Mouse (Mus musculus) megakaryocyte-erythroid progenitor cell, adult 5-6 weeks (primary cell): ENCODE data around the gene Duox1. TPM values are rescaled to one million over a fixed set of nuclear protein-coding genes. Genes with fewer than 3 reads are reported as not detected.

Experiments used
- ATAC-seq: replicated peaks from 2 replicates; pipeline ENCODE4 v1.8.0; 2016; ENCODE audit warnings: mild to moderate bottlenecking, inconsistent platforms; ENCODE audit not compliant: severe bottlenecking, poor library complexity, low FRiP score, low TSS enrichment
- total RNA-seq, 2 experiments: library from RNA; stranded (forward) in 1 of 2; stranded (reverse) in 1 of 2; fragments of 200-1000, 215-1000 nt in 1 of 2; fragments of >200 nt in 1 of 2; fragmentation: Nextera tagmentation in 1 of 2; gene quantifications; 2 replicates each; pipeline ENCODE4 v1.2.3; 2014 to 2017

The Duox1 gene
- not detected in 2 replicates for total RNA-seq (2014; fragmentation: Nextera tagmentation)
- not detected in 2 replicates for total RNA-seq (2017)

DNA sequence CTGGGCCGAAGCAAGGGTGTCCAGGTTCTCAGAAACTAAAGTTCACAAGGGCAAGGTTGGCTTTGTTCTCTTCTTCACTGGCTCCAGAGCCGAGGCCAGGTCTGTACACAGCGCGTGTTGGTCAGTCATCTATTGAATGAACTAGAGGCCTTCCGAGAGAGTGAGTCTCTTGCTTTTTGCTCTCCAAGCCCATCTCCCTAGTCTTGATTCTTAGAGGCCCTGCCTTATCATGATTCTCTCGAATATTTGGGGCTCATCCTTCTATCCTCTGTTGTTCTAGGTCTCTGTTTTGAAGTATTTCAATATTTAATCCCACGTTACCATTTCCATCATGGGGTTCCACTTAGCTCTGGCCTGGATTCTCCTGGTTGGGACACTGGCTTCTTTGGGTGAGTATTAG lies at the start of gene Duox1:
TSS of gene Duox1 (plus strand) at position 301 of the 400 bp plus-strand sequence.
- no peak for ATAC-seq

DNA sequence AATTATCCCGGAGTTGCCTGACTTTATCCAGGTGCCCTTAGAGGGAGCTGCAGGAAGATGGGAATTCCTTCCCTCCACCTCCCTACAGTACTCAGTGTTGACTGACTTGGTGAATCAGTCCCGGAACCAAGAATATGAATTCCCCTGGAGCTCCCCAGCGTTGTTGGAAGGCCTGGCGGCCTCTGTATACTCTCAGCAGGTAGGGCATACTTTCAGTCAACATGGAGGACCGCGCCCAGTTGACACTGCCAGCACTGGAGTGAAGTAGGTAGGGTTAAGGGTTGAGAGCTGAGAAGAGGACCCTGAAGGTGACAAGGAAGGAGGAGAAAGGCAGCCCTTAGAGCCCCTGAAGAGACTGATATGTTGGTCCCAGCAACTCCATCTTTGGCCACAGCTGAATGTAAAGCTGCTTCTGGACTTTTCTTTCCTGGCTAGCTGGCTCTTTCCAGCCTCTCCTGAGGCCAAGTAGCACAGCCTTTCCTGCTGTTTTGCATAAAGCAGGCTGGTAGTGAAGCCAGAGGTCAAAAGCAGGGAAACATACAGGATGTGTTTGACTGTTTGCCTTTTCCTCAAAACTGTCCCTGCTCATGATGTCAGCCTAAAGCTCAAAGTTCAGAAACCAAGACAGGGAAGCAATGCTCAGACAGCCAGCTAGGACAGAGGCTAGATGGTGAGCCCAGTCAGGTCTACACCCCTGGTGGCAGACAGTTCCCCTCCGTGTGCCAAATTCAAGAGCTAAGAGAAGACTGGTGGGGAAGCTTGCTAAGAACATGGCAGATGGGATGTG lies 48.9 kb upstream of the Duox1 start:
- ATAC-seq = no peak

DNA sequence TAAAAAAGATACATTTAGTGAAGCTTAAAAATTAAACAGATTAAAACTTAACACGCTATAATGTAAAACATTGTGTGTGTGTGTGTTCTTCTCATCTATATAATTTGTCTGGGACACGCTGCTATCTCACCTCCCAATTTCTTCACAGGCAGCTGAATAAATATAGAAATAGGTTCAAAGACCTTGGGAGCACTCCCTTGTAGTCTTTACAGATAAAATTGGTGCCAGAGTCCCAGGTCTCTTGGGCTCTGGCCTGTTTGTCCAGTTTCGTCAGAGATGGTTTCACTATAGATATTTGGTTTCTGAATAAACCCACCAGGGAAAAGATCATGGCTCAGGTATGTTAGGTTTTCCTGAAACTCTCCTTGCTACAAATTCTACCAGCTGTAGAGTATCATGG lies 36.7 kb upstream of the Duox1 start:
- ATAC-seq = no peak

DNA sequence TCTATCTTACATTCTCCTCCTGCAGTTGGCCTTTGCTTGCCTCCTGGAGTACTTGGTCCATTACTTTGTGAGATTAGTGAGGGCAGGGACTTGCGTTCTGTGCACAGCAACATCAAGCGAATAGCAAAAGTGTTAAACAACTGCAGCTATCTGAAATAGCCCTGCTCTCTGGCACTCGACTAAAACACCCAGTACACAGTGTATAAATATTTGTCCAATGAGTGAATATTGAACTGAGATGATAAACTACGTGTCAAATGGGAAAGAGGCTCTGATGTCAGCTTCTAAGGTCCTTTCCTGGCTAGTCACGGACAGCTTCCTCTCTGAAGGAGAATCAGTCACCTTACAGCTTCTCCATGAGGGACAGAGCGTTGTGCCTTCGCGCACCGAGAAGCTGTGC lies 31.4 kb upstream of the Duox1 start:
- ATAC-seq = no peak

DNA sequence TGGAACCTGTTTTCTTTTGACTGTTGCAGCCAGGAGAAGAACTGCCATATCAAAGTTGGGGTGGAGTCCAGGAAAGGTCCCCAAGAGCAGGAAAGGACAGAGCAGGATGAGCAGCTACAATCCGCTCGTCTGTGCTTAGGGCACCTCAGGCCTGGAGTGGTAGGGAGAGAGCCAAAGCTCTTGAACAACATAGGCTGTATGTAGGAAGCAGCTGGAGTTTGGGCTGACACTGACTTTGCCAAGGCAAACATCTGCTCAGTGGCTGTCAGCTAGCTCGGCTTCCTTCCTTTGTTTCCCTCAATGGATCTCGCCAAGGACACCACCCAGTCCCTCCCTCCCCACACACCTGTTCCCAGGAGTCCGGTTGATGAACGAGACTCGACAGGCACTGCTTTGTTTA lies 29.3 kb upstream of the Duox1 start:
- no peak for ATAC-seq

DNA sequence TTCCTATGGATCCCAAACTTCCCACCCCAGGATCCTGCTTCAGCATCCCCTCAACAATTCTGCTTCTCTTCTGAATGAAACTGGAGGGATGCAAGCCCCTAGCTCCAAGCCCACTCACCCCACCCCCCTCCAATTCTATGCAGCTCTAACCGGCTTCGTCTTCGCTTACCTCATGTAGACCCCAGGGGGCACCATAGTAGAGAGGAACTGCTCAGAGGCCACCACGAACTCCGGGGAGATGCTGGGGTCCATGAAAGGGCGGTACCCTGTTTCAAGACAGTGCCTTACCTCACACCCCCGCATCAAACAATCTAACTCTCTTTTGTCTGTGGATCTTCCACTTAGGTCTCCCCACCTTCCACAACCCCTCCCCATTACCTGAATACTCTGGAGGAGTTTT lies 20.6 kb upstream of the Duox1 start:
- no peak for ATAC-seq

DNA sequence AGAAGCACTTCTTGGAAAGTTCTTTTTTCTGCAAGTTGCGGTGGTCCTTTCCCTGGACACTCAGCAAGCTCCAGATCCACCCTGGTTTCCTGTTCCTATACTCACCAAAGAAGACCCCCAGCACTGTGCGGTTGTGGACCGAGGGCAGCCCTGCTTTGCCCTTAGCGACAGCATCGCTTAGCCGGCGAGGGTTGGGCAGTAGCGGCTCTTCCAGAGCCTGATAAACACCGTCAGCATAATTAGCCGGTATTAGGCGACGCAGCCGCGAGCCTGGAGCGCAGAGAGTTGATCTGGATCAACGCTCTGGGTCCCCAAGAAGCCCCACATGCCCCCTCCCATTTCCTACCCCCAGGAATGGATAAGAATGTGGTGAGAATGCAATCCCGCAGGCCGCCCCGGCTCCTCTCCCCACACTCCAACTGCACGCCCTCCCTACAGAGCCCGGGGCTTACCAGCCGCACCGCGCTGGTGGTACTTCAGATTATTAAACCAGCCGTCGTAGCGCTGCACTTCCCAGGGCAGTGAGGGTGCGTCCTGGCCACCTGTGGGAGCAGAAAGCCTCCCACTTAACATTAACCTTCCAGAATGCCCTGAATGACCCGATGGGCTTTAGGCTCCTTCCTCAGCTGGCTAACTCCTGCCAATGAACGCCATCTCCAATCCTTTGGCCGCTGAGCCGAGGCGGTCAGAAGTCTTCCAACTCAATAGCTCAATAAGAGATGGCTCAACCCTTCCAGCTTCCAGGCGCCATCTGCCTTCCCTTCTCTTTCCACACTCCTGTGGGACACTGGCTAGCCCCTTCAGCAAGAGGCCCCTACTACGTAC lies 18.0 kb upstream of the Duox1 start:
- ATAC-seq = no peak

DNA sequence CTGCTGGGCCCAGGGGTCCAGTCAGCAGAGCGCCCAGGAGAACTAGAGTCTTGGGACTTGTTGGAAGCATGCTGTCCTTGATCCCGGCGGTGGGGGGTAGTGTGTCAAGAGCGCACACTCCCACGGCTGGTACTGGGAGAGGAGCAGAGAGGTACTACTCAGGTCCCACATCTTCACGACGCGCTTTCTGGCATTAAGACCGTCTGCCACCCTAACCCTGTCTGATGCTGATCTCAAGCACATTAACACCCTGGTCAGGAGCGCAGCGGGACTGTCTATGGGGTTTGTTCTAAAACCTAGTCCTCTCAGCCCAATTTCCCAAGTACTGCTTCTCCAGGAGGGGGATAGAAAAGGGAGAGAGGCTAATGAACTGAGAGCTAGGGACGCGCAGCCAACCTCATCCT lies 17.4 kb upstream of the Duox1 start, which contains the start of gene Duox2:
TSS of gene Duox2 (minus strand) at position 354 of the 404 bp plus-strand sequence.
- ATAC-seq = no peak

DNA sequence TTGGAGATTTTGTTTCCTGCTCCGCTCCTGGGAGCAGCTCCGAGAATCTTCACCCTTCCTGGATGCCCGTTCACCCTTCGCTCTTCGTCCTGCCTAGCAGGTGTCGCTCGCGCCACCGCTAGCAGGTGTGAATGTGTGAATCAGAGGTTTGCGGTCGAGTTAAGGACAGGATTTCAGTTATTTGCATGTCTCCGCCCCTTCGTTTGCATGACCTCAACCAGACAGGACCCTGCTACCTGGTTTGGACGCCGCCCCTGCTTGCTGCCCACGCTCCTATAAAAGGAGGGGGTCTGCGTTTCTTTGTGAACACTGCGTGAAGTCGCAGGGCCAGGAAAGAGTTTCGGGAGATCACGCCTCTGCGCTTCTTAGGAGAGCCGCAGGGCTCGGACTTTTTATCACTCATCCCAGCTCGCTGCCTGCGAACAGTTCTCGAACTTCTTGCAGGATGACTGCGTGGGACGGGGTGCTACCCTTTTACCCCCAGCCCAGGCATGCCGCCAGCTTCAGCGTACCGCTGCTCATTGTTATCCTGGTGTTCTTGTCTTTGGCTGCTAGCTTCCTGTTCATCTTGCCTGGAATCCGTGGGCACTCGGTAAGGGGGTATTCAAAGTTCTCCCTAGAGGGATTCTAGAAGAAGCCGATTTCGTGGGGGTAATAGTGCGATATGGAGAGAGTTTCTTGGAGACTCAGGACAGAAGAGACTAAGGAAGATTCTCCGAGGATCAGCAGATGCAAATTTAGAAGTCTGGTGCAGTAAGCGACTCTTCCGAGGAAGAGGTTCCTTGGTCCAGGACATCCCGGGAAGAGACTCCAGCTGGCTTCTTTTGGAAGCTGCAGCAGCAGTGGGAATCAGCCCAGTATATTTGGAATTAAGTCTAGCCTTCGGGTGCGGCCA lies 16.6 kb upstream of the Duox1 start, which contains the start of gene Duoxa2:
TSS of gene Duoxa2 (plus strand) at position 305 of the 895 bp plus-strand sequence.
- ATAC-seq = no peak

DNA sequence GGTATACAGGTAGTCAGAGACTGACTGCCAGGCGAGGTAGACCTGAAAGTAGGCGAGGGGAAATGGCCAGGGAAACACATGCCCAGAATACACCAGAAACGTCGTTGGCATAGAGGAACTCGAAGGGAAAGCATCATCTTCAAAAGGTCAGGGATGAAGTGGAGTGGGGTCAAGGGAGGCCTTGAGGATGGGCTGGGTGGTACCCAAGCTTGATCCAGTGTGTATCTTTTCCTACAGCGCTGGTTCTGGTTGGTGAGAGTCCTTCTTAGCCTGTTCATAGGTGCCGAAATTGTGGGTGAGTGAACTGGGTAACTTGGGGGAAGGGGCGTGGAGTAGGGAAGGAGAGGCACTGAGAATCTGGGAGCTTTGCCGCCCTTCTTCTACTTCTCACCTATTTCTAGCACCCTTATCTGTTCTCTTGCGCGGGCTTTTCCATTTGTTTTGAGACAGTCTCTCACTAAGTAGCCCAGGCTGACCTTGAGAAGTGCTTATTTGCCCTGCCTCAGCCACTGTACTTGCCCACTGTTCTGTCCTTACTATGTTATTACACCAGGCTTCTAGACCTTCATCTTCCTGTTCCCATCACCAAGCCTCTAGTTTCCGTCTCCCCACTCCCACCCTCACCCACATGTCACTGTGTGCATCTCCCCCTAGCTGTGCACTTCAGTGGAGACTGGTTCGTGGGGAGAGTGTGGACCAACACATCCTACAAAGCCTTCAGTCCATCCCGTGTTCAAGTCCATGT lies 15.4 kb upstream of the Duox1 start:
- ATAC-seq = no peak

DNA sequence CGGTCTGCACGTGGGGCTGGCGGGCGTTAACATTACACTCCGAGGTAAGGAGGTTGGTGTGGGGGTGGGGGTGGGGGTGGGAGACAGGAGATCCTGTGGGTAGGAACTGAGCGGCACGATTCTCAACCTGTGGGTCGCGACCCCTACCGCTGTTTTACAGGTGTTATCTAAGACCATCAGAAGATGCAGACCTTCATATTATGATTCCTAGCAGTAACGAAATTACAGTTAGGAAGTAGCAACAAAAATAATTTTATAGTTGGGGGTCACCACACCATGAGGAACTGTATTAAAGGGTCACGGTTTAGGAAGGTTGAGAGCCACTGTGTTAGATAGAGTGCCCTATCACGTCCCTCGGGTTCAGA lies 14.8 kb upstream of the Duox1 start:
- no peak for ATAC-seq

DNA sequence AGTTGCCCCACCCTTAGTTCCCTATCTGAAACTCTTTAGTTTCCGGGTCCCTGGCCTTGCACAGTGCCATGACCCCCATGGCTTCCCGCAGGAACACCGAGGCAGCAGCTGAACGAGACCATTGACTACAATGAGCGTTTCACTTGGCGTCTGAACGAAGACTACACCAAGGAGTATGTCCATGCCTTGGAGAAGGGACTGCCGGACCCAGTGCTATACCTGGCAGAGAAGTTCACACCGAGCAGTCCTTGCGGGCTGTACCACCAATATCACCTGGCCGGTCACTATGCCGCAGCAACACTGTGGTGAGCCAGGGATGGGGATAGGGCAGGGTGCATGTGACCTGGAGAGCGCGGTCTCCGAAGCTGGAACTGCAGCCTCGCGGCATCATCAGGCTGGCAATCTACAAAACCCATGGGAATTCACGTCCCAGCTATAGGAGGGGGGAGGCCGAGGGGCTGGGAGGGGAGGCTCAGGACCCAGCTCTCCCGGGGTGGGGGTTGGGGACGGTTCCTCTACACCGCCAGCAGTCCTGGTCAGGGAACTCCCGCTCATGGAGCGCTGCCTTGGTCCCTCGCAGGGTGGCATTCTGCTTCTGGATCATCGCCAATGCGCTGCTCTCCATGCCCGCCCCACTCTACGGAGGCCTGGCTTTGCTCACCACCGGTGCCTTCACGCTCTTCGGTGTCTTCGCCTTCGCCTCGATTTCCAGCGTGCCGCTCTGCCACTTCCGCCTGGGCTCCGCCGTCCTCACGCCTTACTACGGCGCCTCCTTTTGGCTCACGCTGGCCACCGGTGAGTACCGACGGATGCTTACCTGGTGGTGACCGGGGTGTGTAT lies 14.2 kb upstream of the Duox1 start:
- no peak for ATAC-seq

DNA sequence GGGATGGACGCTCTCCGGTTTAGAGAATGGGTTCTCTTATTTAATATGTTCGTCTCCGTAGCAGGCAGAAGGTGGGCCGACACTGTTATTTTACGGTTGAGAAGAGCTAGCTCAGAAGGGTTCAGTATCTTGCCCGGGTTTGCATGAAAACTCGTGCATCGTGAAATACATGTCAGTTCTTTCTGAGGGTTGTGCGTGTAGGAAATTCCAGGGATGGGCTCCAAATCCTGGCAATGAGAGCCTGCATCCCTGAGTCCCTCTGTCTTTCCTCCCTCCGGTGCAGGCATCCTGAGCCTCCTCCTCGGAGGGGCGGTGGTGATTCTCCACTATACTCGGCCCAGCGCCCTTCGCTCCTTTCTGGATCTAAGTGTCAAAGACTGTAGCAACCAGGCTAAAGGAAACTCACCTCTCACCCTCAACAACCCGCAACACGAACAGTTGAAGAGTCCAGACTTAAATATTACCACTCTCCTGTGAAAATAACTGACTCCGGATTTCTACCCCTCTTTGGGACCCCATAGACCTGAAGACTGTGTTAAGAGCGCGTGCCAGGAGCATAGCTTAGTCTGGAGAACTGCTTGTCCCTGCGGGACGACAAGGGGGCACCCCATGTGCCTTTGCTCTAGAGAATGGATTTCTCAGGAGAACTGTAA lies 13.4 kb upstream of the Duox1 start:
- ATAC-seq = no peak

DNA sequence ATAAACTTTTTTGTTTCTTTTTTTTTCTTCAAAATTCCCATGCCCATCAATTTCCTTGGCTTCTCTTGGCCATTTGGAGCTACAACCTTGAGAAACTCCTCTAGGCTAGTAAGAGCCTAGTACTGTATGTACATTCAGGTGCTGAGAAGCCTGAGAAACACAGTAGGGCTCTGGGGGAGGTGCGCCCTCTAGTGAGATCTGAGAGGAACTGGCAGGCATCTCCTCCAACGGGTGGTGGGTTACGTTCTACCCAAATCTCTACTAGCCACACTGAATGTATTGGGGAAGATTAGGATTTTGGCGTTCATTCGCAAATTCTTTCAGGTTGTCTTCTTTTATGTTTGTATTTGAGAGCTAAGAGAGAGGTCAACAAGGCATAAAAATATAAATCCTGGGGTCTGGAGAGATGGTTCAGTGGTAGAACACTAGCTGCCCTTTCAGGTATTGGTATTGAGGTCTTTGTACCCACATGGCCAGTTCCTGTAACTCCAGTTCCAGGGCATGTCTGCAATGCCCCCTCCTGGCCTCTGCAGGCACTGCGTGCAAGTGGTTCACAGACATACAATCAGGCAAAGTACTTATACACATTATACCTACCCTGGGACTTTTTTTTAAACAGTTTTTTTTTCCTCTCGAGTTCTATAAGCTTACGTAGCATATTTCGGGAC lies 12.8 kb upstream of the Duox1 start:
- peak; percentile 80 for ATAC-seq

DNA sequence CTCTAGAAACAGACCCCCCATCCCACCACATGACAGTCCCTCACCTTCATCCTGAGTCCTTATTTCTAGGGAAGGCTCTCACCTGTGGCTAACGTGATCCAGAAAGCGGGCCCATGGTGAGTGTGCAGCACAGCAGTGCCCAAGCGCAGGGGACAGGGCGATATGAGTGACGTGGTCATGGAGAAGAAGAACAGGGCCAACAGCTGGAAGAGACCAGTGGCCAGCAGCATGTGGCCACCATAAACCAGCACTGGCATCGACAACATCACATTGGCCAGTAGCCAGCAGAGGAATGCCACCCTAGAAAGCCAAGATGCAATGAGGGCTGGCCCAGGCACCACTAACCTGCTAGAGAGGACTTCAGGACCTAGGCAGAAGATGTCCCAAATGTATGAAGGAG lies 10.9 kb upstream of the Duox1 start:
- ATAC-seq = no peak

DNA sequence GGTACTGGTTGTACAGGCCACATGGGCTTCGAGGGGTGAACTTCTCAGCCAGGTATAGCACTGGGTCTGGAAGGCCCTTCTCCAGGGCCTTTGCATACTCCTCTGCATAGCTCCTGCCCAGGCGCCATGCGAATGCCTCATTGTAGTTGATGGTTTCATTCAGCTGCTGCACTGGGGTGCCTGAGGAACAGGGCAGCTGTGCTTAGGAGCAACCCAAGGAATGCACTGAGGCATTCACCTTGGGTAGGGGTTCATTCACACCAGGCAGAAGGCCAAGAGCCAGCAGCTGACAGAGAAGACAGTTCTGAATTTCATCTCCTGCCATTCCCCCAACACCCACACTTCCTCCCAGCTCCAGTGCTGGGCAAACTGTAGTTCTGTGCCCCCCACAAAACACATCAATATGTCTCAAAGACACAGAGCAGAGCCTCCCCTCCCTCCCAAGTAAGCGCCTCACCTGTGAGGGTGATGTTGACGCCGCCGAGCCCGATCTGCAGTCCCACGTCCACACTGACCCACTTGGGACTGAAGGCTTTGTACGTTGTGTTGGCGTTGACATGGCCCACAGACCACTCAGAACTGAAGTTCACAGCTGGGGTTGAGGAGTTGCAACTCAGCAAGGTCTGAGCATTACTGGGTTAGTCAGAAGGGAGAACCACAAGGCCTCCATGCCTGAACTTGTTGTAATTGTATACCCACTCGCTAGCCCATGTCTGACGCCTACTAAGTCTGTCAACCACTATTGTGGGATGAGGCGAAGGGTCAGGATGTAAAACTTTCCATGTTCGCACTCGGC lies 10.2 kb upstream of the Duox1 start:
- no peak for ATAC-seq
